Mouse (Mus musculus) neural tube, embryonic 14.5 days (tissue): ENCODE results near the gene Klk1b24. TPM values are rescaled to one million over a fixed set of nuclear protein-coding genes. Genes with fewer than 3 reads are reported as not detected.
"Not testable (repeated sequence)": the region's sequence is repeated elsewhere in the genome, so short reads cannot be mapped to it uniquely, and the experiment has no call there.

Source experiments
- ATAC-seq: fragments of 200-750 bp; cut with Nextera tagmentation; 2 replicates; pipeline ENCODE4 v1.8.0; 2017; ENCODE audit warnings: low read depth, mild to moderate bottlenecking, moderate TSS enrichment, moderate library complexity
- H3K27ac ChIP-seq: fragments of 300-500 bp; sonication (generic); 2 replicates; pipeline ENCODE4 v1.5.1; 2014; ENCODE audit warnings: low read depth, mild to moderate bottlenecking, control low read depth, low read length, moderate library complexity, mixed read lengths
- H3K27me3 ChIP-seq: fragments of 300-500 bp; sonication (generic); 2 replicates; pipeline ENCODE4 v1.6.1; 2014; ENCODE audit warnings: low read length; ENCODE audit not compliant: control insufficient read depth, insufficient read depth
- H3K36me3 ChIP-seq: fragments of 300-500 bp; sonication (generic); 2 replicates; pipeline ENCODE4 v1.6.1; 2014; ENCODE audit warnings: low read length, mixed read lengths; ENCODE audit not compliant: control insufficient read depth, insufficient read depth
- H3K4me1 ChIP-seq: fragments of 300-500 bp; sonication (generic); 2 replicates; pipeline ENCODE4 v1.6.1; 2014; ENCODE audit warnings: low read length; ENCODE audit not compliant: control insufficient read depth, insufficient read depth
- H3K4me2 ChIP-seq: fragments of 300-500 bp; sonication (generic); 2 replicates; pipeline ENCODE4 v1.6.1; 2014; ENCODE audit warnings: mild to moderate bottlenecking, low read depth, low read length, control low read depth
- H3K4me3 ChIP-seq: fragments of 300-500 bp; sonication (generic); 2 replicates; pipeline ENCODE4 v1.5.1; 2014; ENCODE audit warnings: low read depth, low read length, control low read depth, mixed read lengths
- H3K9ac ChIP-seq: fragments of 300-500 bp; sonication (generic); replicated peaks from 2 replicates; pipeline ENCODE4 v1.6.1; 2014; ENCODE audit warnings: low read depth, mild to moderate bottlenecking, control low read depth, low read length, mixed read lengths
- H3K9me3 ChIP-seq: fragments of 300-500 bp; sonication (generic); 2 replicates; pipeline ENCODE4 v1.6.1; 2016; ENCODE audit warnings: low read length; ENCODE audit not compliant: control insufficient read depth
- WGBS: fragments of 180-500 bp; shearing (Covaris S2); extraction: QIAGEN DNeasy Blood & Tissue Kit; methylation state at CpG from one replicate; pipeline ENCODE4 v1.1.7; 2014; 5-methylcytosine and 5-hydroxymethylcytosine counted together
- polyA plus RNA-seq: library from polyadenylated mRNA; unstranded; fragments of >200 nt; fragmentation: Nextera tagmentation; extraction: Ambion mirVana; gene quantifications from 2 replicates; pipeline ENCODE4 v1.2.1, GENCODE M21; 2014

Klk1b24 gene
- polyA plus RNA-seq, 1 experiment from 2014 or later = not detected

- H3K27ac ChIP-seq, H3K9me3 ChIP-seq, H3K27me3 ChIP-seq, ATAC-seq, H3K9ac ChIP-seq, H3K4me2 ChIP-seq, H3K36me3 ChIP-seq, H3K4me1 ChIP-seq, H3K4me3 ChIP-seq: not testable (repeated sequence)
- 85% methylated on average over 6 of the region's 6 CpGs for WGBS
These were observed 34.3 kb downstream of the Klk1b24 start for GRCm38 (mm10) chr7:44222335-44222734.

- Histone ChIP-seq H3K9me3 (no peaks in the 10 kb centered on the region), H3K9ac (no peak within 1 kb of the TSS), H3K4me1 (no peaks in the 10 kb centered on the region), H3K4me3 (no peak within 1 kb of the TSS), H3K4me2 (no peak within 1 kb of the TSS), H3K27me3 (no peaks in the 10 kb centered on the region), H3K36me3 (no peaks in the 10 kb centered on the region), H3K27ac (no peak within 1 kb of the TSS)
- no peak for ATAC-seq
- 64% methylated on average over 1 of the region's 1 CpGs for WGBS
These were observed 37.0 kb downstream of the Klk1b24 start, which contains the start of gene Klk1 for GRCm38 (mm10) chr7:44225076-44225475. TSS of gene Klk1 (plus strand) at chr7:44225360.

GRCm38 (mm10) chr7:44235909-44236308, 47.9 kb downstream of the Klk1b24 start, which contains the start of gene Gm36864:
TSS of gene Gm36864 (plus strand) at chr7:44236177.
- no peaks in the 10 kb centered on the region for H3K36me3 ChIP-seq
- WGBS = 81% methylated on average over 3 of the region's 3 CpGs
- H3K27ac ChIP-seq = no peak within 1 kb of the TSS
- ATAC-seq = no peak
- no peaks in the 10 kb centered on the region for H3K4me1 ChIP-seq
- no peak within 1 kb of the TSS for H3K9ac ChIP-seq
- no peaks in the 10 kb centered on the region for H3K27me3 ChIP-seq
- no peak within 1 kb of the TSS for H3K4me3 ChIP-seq
- H3K9me3 ChIP-seq = no peaks in the 10 kb centered on the region
- H3K4me2 ChIP-seq = no peak within 1 kb of the TSS

- no peaks in the 10 kb centered on the region for H3K27me3 ChIP-seq
- WGBS = 62% methylated on average over 2 of the region's 2 CpGs
- no peak overlapping the region for H3K9ac ChIP-seq
- no peak overlapping the region for H3K4me2 ChIP-seq
- H3K27ac ChIP-seq = no peak overlapping the region
- no peak overlapping the region for H3K4me3 ChIP-seq
- H3K36me3 ChIP-seq = no peaks in the 10 kb centered on the region
- no peaks in the 10 kb centered on the region for H3K4me1 ChIP-seq
- H3K9me3 ChIP-seq = no peaks in the 10 kb centered on the region
- no peak for ATAC-seq
These were observed 51.9 kb downstream of the Klk1b24 start for GRCm38 (mm10) chr7:44239913-44240312.

- Histone ChIP-seq H3K4me1 (0 out of 2 replicates have a peak, but pooled peaks cover 4% of the 10 kb centered on the region), H3K27ac (no peak overlapping the region), H3K4me3 (no peak overlapping the region), H3K4me2 (no peak overlapping the region), H3K9ac (no peak overlapping the region), H3K27me3 (no peaks in the 10 kb centered on the region), H3K9me3 (no peaks in the 10 kb centered on the region), H3K36me3 (no peaks in the 10 kb centered on the region)
- WGBS = 65% methylated on average over 1 of the region's 1 CpGs
- ATAC-seq = no peak
These were observed 52.7 kb downstream of the Klk1b24 start for GRCm38 (mm10) chr7:44240712-44241111.

- no peaks in the 10 kb centered on the region for H3K9me3 ChIP-seq
- no peak for ATAC-seq
- WGBS = 66% methylated on average over 2 of the region's 2 CpGs
- H3K27ac ChIP-seq = no peak overlapping the region
- no peaks in the 10 kb centered on the region for H3K36me3 ChIP-seq
- no peak overlapping the region for H3K9ac ChIP-seq
- 0 out of 2 replicates have a peak, but pooled peaks cover 4% of the 10 kb centered on the region for H3K4me1 ChIP-seq
- H3K4me2 ChIP-seq = no peak overlapping the region
- H3K4me3 ChIP-seq = no peak overlapping the region
- no peaks in the 10 kb centered on the region for H3K27me3 ChIP-seq
These were observed 53.1 kb downstream of the Klk1b24 start for GRCm38 (mm10) chr7:44241163-44241562.

Other genes starting within 250 kb of the Klk1b24 start
- gene Klk1b8, start 237.6 kb upstream of the Klk1b24 start, polyA plus RNA-seq = not detected in 2 replicates
- not detected in 2 replicates for gene Klk1b1, start 221.5 kb upstream of the Klk1b24 start, polyA plus RNA-seq
- not detected in 2 replicates for gene Klk1b9, start 212.2 kb upstream of the Klk1b24 start, polyA plus RNA-seq
- gene Klk1b11, start 192.4 kb upstream of the Klk1b24 start, polyA plus RNA-seq = not detected in 2 replicates
- gene Klk1b26, start 176.1 kb upstream of the Klk1b24 start, polyA plus RNA-seq = not detected in 2 replicates
- not detected in 2 replicates for gene Klk1b27, start 135.9 kb upstream of the Klk1b24 start, polyA plus RNA-seq
- not detected in 2 replicates for gene Klk1b21, start 85.9 kb upstream of the Klk1b24 start, polyA plus RNA-seq
- not detected in 2 replicates for gene Klk1b22, start 75.6 kb upstream of the Klk1b24 start, polyA plus RNA-seq
- gene Klk1b16, start 51.5 kb upstream of the Klk1b24 start, polyA plus RNA-seq = not detected in 2 replicates
- not detected in 2 replicates for gene Klk1b3, start 10.0 kb downstream of the Klk1b24 start, polyA plus RNA-seq
- gene Klk1b4, start 19.2 kb downstream of the Klk1b24 start, polyA plus RNA-seq = not detected in 2 replicates
- gene Klk1b5, start 27.7 kb downstream of the Klk1b24 start, polyA plus RNA-seq = not detected in 2 replicates
- gene Klk1, start 37.1 kb downstream of the Klk1b24 start, polyA plus RNA-seq = not detected in 2 replicates
- not detected in 2 replicates for gene Gm36864, start 47.9 kb downstream of the Klk1b24 start, polyA plus RNA-seq
- gene 1700028J19Rik, start 58.5 kb downstream of the Klk1b24 start, polyA plus RNA-seq = 1.5 and 1.6 TPM in 2 replicates
- 164 and 180 TPM in 2 replicates for gene 2410002F23Rik, start 58.5 kb downstream of the Klk1b24 start, polyA plus RNA-seq
- gene Acp4, start 69.1 kb downstream of the Klk1b24 start, polyA plus RNA-seq = not detected in 2 replicates
- not detected in 2 replicates for gene Gm15517, start 73.2 kb downstream of the Klk1b24 start, polyA plus RNA-seq
- 2.8 and 4.6 TPM in 2 replicates for gene Clec11a, start 118.7 kb downstream of the Klk1b24 start, polyA plus RNA-seq
- gene Shank1, start 122.0 kb downstream of the Klk1b24 start, polyA plus RNA-seq = 39.9 and 62.7 TPM in 2 replicates
- gene Syt3, start 195.9 kb downstream of the Klk1b24 start, polyA plus RNA-seq = 52.7 and 68.4 TPM in 2 replicates
- gene 1700008O03Rik, start 197.6 kb downstream of the Klk1b24 start, polyA plus RNA-seq = 2.0 and 2.6 TPM in 2 replicates
- gene Lrrc4b, start 240.8 kb downstream of the Klk1b24 start, polyA plus RNA-seq = 21.9 and 28.1 TPM in 2 replicates